Mouse (Mus musculus) heart, postnatal 0 days (tissue): Measurements from ENCODE around the gene Rbm8a.

ENCODE experiments used
- CTCF ChIP-seq: IDR thresholded peaks from 2 replicates; pipeline ENCODE4 v1.5.1; 2016; ENCODE audit warnings: antibody characterized with exemption, control low read depth, low read depth
- EP300 ChIP-seq: IDR thresholded peaks from 2 replicates; pipeline ENCODE4 v1.6.1; 2016; ENCODE audit warnings: antibody characterized with exemption, low read depth

- no peak for TF ChIP-seq EP300
- TF ChIP-seq CTCF = no peak
These were observed 27.6 kb upstream of the Rbm8a start for GRCm38 (mm10) chr3:96601941-96602703.
